Mouse (Mus musculus): Measurements from ENCODE around the gene Spsb2. TPM values are rescaled to one million over a fixed set of nuclear protein-coding genes. Genes with fewer than 3 reads are reported as not detected.

The Spsb2 gene
- 11.6 and 12.7 TPM in 2 replicates for polyA plus RNA-seq (2015; fragmentation: Nextera tagmentation; extraction: Ambion mirVana)

DNA sequence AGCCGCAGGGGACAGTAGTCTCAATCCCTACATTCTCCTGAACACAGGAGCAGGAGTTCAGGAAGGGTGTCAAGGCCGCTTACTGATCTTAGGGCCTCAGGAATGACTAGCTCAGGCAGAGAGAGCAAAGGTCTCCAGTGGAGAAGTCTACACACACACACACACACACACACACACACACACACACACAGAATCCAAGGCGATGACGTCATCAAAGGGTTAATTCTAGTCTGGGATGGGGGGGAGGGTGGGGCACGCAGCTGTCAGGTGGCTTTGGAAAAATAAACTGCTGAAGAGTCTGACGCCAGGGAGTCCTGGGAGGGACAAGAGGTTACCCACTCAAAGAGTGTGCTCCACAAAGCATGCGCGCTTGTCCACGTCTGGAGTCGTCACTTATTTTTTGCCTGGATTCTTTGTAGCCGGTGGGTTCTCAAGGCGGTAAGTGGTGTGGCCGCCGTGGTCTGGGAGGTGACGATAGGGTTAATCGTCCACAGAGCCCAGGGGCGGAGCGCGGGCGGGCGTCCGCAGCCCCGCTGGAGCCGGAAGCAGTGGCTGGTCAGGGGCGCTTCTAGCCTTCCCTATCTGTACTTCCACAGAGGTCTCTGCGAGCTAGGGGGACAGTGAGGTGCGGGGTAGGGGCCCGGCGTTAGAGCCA, at the start of gene Spsb2:
Gene Spsb2 (plus strand): TSS at position 304 of the 655 bp plus-strand sequence.
- peak within 1 kb of the TSS; percentile 93 for H3K27ac ChIP-seq
- H3K9ac ChIP-seq, result peak within 1 kb of the TSS; percentile 60
- H3K4me3 ChIP-seq, result peak within 1 kb of the TSS; percentile 53
- H3K27me3 ChIP-seq, result no peaks in the 10 kb centered on the region
- H3K4me1 ChIP-seq, result peaks cover 43% of the 10 kb centered on the region
- peaks cover 15% of the 10 kb centered on the region for H3K36me3 ChIP-seq
- no peaks in the 10 kb centered on the region for H3K9me3 ChIP-seq
- peak; percentile 64; the same call in 1 of the 2 replicates for ATAC-seq (ENCODE audit: borderline replicate concordance, extremely low read depth, low FRiP score, low TSS enrichment)
- H3K4me2 ChIP-seq, result peak within 1 kb of the TSS; percentile 86
- WGBS, result 3% methylated on average over 29 of the region's 29 CpGs

GRCm38 (mm10) chr6:124758849-124759232, 49.6 kb upstream of the Spsb2 start:
- ATAC-seq (ENCODE audit: borderline replicate concordance, extremely low read depth, low FRiP score, low TSS enrichment), result no peak
- Histone ChIP-seq H3K4me3 (peak overlapping the region; percentile 86), H3K4me2 (peak overlapping the region; percentile 79), H3K27me3 (peaks cover 3% of the 10 kb centered on the region; the same call in 1 of the 2 replicates), H3K27ac (peak overlapping the region; percentile 99), H3K36me3 (no peaks in the 10 kb centered on the region), H3K9me3 (no peaks in the 10 kb centered on the region), H3K9ac (peak overlapping the region; percentile 92; the same call in 1 of the 2 replicates), H3K4me1 (peaks cover 43% of the 10 kb centered on the region)
- 52% methylated on average over 2 of the region's 2 CpGs for whole genome bisulfite sequencing

DNA sequence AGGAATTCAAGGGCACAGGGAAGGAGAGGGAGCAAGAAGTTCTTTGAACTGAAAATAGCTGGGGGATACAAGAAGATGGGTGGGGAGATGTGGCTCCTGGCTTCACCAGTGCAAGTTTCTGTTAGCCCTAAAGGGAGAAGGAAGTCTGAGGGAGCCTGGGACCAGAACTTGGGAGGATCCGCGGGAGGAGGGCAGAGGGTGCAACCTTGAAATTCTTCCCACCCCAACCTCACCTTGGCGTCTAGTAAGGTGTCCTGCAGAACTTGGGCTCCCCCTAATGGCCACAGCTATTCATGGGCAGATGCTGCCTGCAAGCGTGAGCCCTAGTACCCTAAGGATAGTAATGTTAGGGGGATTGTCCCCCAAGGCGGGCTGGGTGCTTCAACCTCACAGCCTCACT, 49.2 kb upstream of the Spsb2 start:
- Histone ChIP-seq H3K9ac (peak overlapping the region; percentile 92; the same call in 1 of the 2 replicates), H3K4me3 (peak overlapping the region; percentile 11), H3K4me1 (peaks cover 39% of the 10 kb centered on the region), H3K27ac (peak overlapping the region; percentile 99), H3K4me2 (peak overlapping the region; percentile 79), H3K9me3 (no peaks in the 10 kb centered on the region), H3K27me3 (peaks cover 3% of the 10 kb centered on the region; the same call in 1 of the 2 replicates), H3K36me3 (no peaks in the 10 kb centered on the region)
- ATAC-seq (ENCODE audit: borderline replicate concordance, extremely low read depth, low FRiP score, low TSS enrichment), result no peak
- WGBS, result 5% methylated on average over 5 of the region's 5 CpGs

- H3K9ac ChIP-seq, result no peak overlapping the region
- 85% methylated on average over 7 of the region's 7 CpGs for WGBS
- H3K27ac ChIP-seq, result no peak overlapping the region
- H3K4me1 ChIP-seq, result peaks cover 21% of the 10 kb centered on the region
- no peak for ATAC-seq (ENCODE audit: borderline replicate concordance, extremely low read depth, low FRiP score, low TSS enrichment)
- no peaks in the 10 kb centered on the region for H3K9me3 ChIP-seq
- no peak overlapping the region for H3K4me3 ChIP-seq
- peaks cover 22% of the 10 kb centered on the region for H3K27me3 ChIP-seq
- no peak overlapping the region for H3K4me2 ChIP-seq
- H3K36me3 ChIP-seq, result no peaks in the 10 kb centered on the region
Measured at GRCm38 (mm10) chr6:124765951-124766350, 42.5 kb upstream of the Spsb2 start.

DNA sequence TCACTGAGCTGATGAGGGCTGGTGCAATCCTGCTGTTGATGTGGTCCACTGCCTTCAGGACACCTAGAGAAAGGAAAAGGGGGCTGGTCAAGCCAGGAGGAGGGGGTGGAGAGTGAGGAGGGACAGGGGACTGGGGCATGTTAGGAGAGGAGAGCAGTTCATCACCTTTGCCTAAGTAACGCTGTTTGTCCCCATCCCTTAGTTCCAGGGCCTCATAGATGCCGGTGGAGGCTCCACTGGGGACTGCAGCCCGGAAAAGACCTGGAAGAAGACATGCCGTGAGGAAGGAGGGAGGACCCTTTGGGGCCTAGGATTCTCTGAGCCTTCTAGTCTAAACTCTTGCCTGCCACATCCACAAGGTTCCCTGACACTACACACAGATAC, 40.9 kb upstream of the Spsb2 start:
- Histone ChIP-seq H3K9me3 (no peaks in the 10 kb centered on the region), H3K9ac (no peak overlapping the region), H3K4me1 (peaks cover 21% of the 10 kb centered on the region), H3K27me3 (peaks cover 22% of the 10 kb centered on the region), H3K4me3 (no peak overlapping the region), H3K27ac (no peak overlapping the region), H3K36me3 (no peaks in the 10 kb centered on the region), H3K4me2 (0 out of 2 replicates have a peak overlapping the region, but pooled peaks have one; percentile 97)
- 48% methylated on average over 4 of the region's 4 CpGs for WGBS
- no peak for ATAC-seq (ENCODE audit: borderline replicate concordance, extremely low read depth, low FRiP score, low TSS enrichment)

GRCm38 (mm10) chr6:124767920-124768703, 40.3 kb upstream of the Spsb2 start:
- no peaks in the 10 kb centered on the region for H3K36me3 ChIP-seq
- peak overlapping the region; percentile 97 for H3K4me2 ChIP-seq
- H3K4me1 ChIP-seq, result peaks cover 21% of the 10 kb centered on the region
- WGBS, result 28% methylated on average over 19 of the region's 19 CpGs
- ATAC-seq (ENCODE audit: borderline replicate concordance, extremely low read depth, low FRiP score, low TSS enrichment), result peak; percentile 25; the same call in 1 of the 2 replicates
- H3K9me3 ChIP-seq, result no peaks in the 10 kb centered on the region
- peak overlapping the region; percentile 49 for H3K4me3 ChIP-seq
- no peak overlapping the region for H3K27ac ChIP-seq
- peaks cover 22% of the 10 kb centered on the region for H3K27me3 ChIP-seq
- no peak overlapping the region for H3K9ac ChIP-seq

DNA sequence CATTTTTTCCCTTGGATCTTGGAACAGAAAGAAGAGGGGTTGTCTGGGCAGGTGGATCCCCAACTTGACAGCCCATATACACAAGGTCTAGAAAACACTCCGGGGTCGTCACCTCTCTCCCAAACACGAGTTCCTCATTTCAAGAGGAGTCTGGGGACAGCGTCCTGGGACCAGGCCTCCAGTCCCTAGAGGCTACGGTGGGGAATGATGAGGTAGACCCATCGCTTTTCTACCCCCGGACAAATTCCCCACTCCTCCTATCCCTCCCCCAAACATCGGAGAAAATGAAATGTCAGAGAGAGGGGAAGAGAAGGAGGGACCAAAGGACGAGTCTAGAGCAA, 39.8 kb upstream of the Spsb2 start:
- peak overlapping the region; percentile 49 for H3K4me3 ChIP-seq
- H3K4me2 ChIP-seq, result peak overlapping the region; percentile 97
- no peak overlapping the region for H3K27ac ChIP-seq
- no peaks in the 10 kb centered on the region for H3K9me3 ChIP-seq
- no peaks in the 10 kb centered on the region for H3K36me3 ChIP-seq
- no peak for ATAC-seq (ENCODE audit: borderline replicate concordance, extremely low read depth, low FRiP score, low TSS enrichment)
- peaks cover 21% of the 10 kb centered on the region for H3K4me1 ChIP-seq
- H3K9ac ChIP-seq, result no peak overlapping the region
- 3% methylated on average over 9 of the region's 9 CpGs for WGBS
- H3K27me3 ChIP-seq, result peaks cover 19% of the 10 kb centered on the region

GRCm38 (mm10) chr6:124769101-124769765, 39.2 kb upstream of the Spsb2 start, which contains the start of gene Eno2:
Gene Eno2, minus strand, starts transcription at chr6:124769673.
- H3K4me2 ChIP-seq, result peak within 1 kb of the TSS; percentile 97
- peak; percentile 77; the same call in 1 of the 2 replicates for ATAC-seq (ENCODE audit: borderline replicate concordance, extremely low read depth, low FRiP score, low TSS enrichment)
- H3K9me3 ChIP-seq, result no peaks in the 10 kb centered on the region
- H3K27ac ChIP-seq, result no peak within 1 kb of the TSS
- peaks cover 19% of the 10 kb centered on the region for H3K27me3 ChIP-seq
- H3K9ac ChIP-seq, result peak within 1 kb of the TSS; percentile 58
- under 1% methylated on average over 53 of the region's 54 CpGs for WGBS
- no peaks in the 10 kb centered on the region for H3K36me3 ChIP-seq
- peak within 1 kb of the TSS; percentile 49 for H3K4me3 ChIP-seq
- peaks cover 21% of the 10 kb centered on the region for H3K4me1 ChIP-seq

- 43% methylated on average over 7 of the region's 7 CpGs for WGBS
- peak overlapping the region; percentile 49; the same call in 1 of the 2 replicates for H3K4me3 ChIP-seq
- peak overlapping the region; percentile 97 for H3K4me2 ChIP-seq
- H3K27me3 ChIP-seq, result peaks cover 19% of the 10 kb centered on the region
- no peak for ATAC-seq (ENCODE audit: borderline replicate concordance, extremely low read depth, low FRiP score, low TSS enrichment)
- H3K4me1 ChIP-seq, result peaks cover 21% of the 10 kb centered on the region
- no peaks in the 10 kb centered on the region for H3K9me3 ChIP-seq
- no peaks in the 10 kb centered on the region for H3K36me3 ChIP-seq
- H3K27ac ChIP-seq, result no peak overlapping the region
- peak overlapping the region; percentile 58; the same call in 1 of the 2 replicates for H3K9ac ChIP-seq
Measured at GRCm38 (mm10) chr6:124770013-124770412, 38.4 kb upstream of the Spsb2 start.

DNA sequence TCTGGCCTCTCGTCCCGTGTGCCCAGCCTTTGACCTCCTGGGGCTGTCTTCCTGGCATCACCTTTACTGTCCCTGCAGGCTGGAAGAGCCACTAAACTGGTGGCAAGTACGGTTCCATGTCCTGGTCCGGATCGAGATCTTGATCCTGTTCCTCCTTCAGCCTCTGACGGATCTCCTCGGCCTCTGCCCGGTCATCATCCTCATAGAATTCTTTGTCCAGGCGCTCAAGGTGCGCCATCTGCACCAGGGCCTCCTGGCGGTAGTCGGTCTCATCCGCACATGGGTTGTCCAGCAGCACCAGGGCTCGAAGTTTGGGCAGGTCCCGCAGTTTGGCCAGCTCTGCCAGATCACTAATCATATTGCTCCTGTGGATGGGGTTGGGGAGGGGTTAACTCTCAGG, 38.0 kb upstream of the Spsb2 start:
- WGBS, result 81% methylated on average over 15 of the region's 15 CpGs
- ATAC-seq (ENCODE audit: borderline replicate concordance, extremely low read depth, low FRiP score, low TSS enrichment), result no peak

GRCm38 (mm10) chr6:124779222-124779983, 29.1 kb upstream of the Spsb2 start, which contains the start of gene Lrrc23:
Gene Lrrc23, minus strand, starts transcription at chr6:124779727.
- Histone ChIP-seq H3K4me1 (peaks cover 17% of the 10 kb centered on the region), H3K4me2 (peak within 1 kb of the TSS; percentile 77), H3K9me3 (no peaks in the 10 kb centered on the region), H3K36me3 (no peaks in the 10 kb centered on the region), H3K4me3 (peak within 1 kb of the TSS; percentile 40), H3K9ac (0 out of 2 replicates have a peak within 1 kb of the TSS, but pooled peaks have one; percentile 8), H3K27me3 (peaks cover 12% of the 10 kb centered on the region), H3K27ac (no peak within 1 kb of the TSS)
- peak; percentile 39; the same call in 1 of the 2 replicates for ATAC-seq (ENCODE audit: borderline replicate concordance, extremely low read depth, low FRiP score, low TSS enrichment)
- WGBS, result 1% methylated on average over 23 of the region's 23 CpGs

More for the DNA sequence above, 38.0 kb upstream of the Spsb2 start:
- Histone ChIP-seq H3K4me2 (no peak overlapping the region), H3K9ac (no peak overlapping the region), H3K36me3 (no peaks in the 10 kb centered on the region), H3K9me3 (no peaks in the 10 kb centered on the region), H3K4me1 (peaks cover 21% of the 10 kb centered on the region), H3K4me3 (no peak overlapping the region), H3K27me3 (peaks cover 19% of the 10 kb centered on the region), H3K27ac (no peak overlapping the region)

All from lung, embryonic 15.5 days (tissue).